Mouse (Mus musculus): ENCODE measurements around the gene Rtp3. TPM values are rescaled to one million over a fixed set of nuclear protein-coding genes. Genes with fewer than 3 reads are reported as not detected.
A peak's percentile ranks its signal among the peaks of the same experiment; 100 is the strongest.

The Rtp3 gene
- total RNA-seq, 2 experiments from 2014 or later, result 0.37 to 0.79 TPM

- DNase-seq (ENCODE audit: low spot score in 2 of 2), result peak in 1 of 2 experiments; percentile 5
Observed at GRCm38 (mm10) chr9:110982351-110982750, 8.0 kb downstream of the Rtp3 start.

GRCm38 (mm10) chr9:110979411-110979810, 11.0 kb downstream of the Rtp3 start:
- DNase-seq (ENCODE audit: low spot score in 2 of 2), result no peak

- no peak for DNase-seq (ENCODE audit: low spot score in 2 of 2)
Observed at GRCm38 (mm10) chr9:110965910-110966231, 24.5 kb downstream of the Rtp3 start.

GRCm38 (mm10) chr9:110965062-110965909, 25.1 kb downstream of the Rtp3 start:
- no peak for DNase-seq (ENCODE audit: low spot score in 2 of 2)

GRCm38 (mm10) chr9:110963566-110964115, 26.7 kb downstream of the Rtp3 start:
- no peak for DNase-seq (ENCODE audit: low spot score in 2 of 2)

- DNase-seq (ENCODE audit: low spot score in 2 of 2), result no peak
Observed at GRCm38 (mm10) chr9:110961386-110961785, 29.0 kb downstream of the Rtp3 start.

GRCm38 (mm10) chr9:110960230-110961149, 29.9 kb downstream of the Rtp3 start:
- DNase-seq (ENCODE audit: low spot score in 2 of 2), result no peak

GRCm38 (mm10) chr9:110959669-110960068, 30.7 kb downstream of the Rtp3 start:
- DNase-seq (ENCODE audit: low spot score in 2 of 2), result no peak

GRCm38 (mm10) chr9:110955962-110956361, 34.4 kb downstream of the Rtp3 start:
- DNase-seq (ENCODE audit: low spot score in 2 of 2), result no peak

- no peak for DNase-seq (ENCODE audit: low spot score in 2 of 2)
Observed at GRCm38 (mm10) chr9:110954681-110955445, 35.5 kb downstream of the Rtp3 start.

- DNase-seq (ENCODE audit: low spot score in 2 of 2), result peak; percentile 69 to 71
Observed at GRCm38 (mm10) chr9:110953550-110954461, 36.6 kb downstream of the Rtp3 start.

- DNase-seq (ENCODE audit: low spot score in 2 of 2), result no peak
Observed at GRCm38 (mm10) chr9:110952931-110953549, 37.3 kb downstream of the Rtp3 start.

- no peak for DNase-seq (ENCODE audit: low spot score in 2 of 2)
Observed at GRCm38 (mm10) chr9:110952398-110952797, 38.0 kb downstream of the Rtp3 start.

- no peak for DNase-seq (ENCODE audit: low spot score in 2 of 2)
Observed at GRCm38 (mm10) chr9:110951866-110952265, 38.5 kb downstream of the Rtp3 start.

- DNase-seq (ENCODE audit: low spot score in 2 of 2), result no peak
Observed at GRCm38 (mm10) chr9:110951397-110951796, 39.0 kb downstream of the Rtp3 start, which contains the start of gene Lrrc2. TSS of gene Lrrc2 (plus strand) at chr9:110951545.

GRCm38 (mm10) chr9:110950109-110950508, 40.3 kb downstream of the Rtp3 start:
- DNase-seq (ENCODE audit: low spot score in 2 of 2), result no peak

GRCm38 (mm10) chr9:110948813-110949310, 41.5 kb downstream of the Rtp3 start:
- DNase-seq (ENCODE audit: low spot score in 2 of 2), result no peak

GRCm38 (mm10) chr9:110947900-110948299, 42.5 kb downstream of the Rtp3 start:
- no peak for DNase-seq (ENCODE audit: low spot score in 2 of 2)

- no peak for DNase-seq (ENCODE audit: low spot score in 2 of 2)
Observed at GRCm38 (mm10) chr9:110947261-110947661, 43.1 kb downstream of the Rtp3 start.
